Mouse (Mus musculus) frontal cortex, postnatal 10 days (tissue): Measurements from ENCODE around the gene Nploc4.
"Not testable (repeated sequence)": the region's sequence is repeated elsewhere in the genome, so short reads cannot be mapped to it uniquely, and the experiment has no call there.

ENCODE experiments used
- DNase-seq, 2 experiments: peaks; one replicate each; pipeline ENCODE4 v3.0.0; 2022; ENCODE audit warnings: low spot score in 2 of 2, mixed read lengths in 1 of 2

Nploc4 gene

DNA sequence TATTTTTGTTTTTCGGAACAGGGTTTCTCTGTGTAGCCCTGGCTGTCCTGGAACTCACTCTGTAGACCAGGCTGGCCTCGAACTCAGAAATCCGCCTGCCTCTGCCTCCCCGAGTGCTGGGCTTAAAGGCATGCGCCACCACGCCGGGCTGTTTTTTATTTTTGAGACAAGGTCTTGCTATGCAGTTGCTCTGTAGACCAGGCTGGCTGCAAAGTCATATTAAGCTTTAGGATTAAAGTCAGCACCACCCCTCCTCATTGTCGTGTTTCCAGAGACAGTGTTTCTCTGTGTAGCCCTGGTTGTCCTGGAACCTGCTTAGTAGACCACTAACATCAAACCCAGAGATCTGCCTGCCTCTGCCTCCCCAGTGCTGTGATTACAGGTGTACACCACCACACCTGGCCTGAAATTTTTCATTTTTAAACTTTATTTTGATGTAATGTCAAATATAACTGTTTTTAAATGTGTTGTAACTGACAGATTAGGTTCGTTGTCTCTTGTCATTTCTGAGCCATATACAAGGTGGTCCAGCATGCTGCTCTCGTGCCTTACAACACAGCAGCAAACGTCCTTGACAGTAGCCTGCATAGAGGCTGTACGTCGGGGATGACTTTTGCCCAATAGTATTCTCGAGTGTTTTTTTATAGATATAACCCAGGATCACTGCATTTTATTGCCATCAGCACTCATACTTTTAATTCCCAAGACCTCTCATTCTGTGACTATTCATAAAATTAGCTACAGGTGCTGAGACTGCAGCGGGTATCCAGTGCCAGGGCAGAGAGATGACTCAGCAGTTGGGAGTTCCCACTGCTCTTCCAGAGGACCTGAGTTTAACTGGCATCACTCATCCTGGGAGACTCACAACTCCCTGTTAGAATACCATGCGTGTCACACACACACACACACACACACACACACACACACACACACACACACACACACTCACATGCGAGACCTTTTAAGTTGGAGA, 82.9 kb downstream of the Nploc4 start:
- DNase-seq, result peak in 1 of 2 experiments; percentile 6

DNA sequence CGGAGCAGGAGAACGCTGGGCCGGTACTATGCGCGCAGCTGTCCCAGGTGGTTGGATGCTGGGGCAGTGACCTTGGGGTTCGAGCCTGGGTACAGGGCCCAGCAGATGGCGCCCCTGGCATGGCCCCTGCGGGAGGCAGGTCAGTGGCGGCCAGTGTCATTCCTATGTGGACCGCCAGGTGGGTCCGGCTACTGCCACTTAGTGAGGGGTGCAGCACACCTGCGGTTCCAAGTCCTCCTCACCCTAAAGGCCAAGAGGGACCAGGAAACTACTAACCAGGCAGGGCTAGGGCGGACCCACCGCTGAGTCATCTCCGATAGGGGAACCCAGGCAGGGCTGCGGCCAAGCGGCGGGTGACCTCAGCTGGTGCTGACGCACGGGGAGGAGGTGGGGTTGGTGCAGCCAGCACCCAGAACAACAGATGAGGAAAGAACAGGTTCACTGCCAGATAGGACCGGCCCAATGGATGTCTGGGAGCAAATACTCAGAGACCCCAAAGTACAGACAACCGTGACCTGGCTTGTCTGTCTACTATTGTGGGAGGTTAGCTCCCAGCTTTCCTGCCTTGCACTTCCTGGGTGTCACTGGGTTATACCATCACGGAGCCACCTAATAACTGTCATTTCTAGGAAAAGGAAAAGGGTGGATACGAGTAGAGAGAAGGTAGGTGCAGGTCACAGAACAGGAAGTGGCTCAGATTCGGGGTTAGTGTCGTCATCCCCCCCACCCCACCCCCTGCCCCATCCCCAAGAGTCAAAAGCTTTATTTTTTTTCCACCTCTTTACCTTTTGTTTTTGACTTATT, 83.8 kb downstream of the Nploc4 start:
- DNase-seq, result peak; percentile 53 to 59

DNA sequence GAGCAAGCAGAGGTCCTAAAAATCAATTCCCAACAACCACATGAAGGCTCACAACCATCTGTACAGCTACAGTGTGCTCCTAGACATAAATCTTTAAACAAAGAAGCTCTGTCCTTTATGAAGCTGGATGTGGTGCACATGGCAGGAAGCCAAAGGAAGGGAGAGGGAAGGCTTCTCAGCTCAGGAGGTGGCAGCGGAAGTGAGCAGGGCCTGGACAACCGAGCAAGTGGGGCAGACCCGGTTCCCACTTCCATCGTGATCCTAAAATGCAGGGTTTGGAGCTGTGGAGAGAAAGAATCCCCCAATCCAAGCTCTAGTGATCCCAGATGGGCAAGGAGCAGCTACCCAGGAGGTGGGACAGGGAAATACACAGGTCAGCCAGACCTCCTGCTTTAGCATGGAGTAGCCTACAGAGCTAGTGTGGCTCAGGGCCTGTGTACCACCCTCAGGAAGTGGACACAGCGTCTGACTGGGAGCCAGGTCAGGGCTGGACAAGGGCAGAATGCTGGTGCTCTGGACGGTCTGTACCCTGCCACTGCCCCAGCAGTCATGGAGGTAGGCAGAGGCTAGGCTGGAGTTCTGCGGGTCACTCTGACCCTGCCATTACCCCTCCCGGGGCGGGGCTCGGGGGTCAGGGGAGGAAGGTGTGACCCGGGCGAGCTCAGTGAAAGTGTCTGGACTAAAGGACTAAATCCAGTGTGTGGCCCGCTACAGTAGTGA, 84.8 kb downstream of the Nploc4 start:
- peak; percentile 11 to 26 for DNase-seq

DNA sequence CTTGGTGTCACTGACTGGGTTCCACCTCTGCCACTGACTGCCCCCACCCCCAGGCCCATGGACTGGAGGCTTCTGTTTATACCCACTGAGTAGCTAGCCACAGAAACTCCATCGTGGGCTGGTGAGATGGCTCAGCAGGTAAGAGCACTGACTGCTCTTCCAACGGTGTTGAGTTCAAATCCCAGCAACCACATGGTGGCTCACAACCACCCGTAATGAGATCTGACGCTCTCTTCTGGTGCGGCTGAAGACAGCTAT, 85.5 kb downstream of the Nploc4 start:
- DNase-seq, result peak in 1 of 2 experiments; percentile 11

DNA sequence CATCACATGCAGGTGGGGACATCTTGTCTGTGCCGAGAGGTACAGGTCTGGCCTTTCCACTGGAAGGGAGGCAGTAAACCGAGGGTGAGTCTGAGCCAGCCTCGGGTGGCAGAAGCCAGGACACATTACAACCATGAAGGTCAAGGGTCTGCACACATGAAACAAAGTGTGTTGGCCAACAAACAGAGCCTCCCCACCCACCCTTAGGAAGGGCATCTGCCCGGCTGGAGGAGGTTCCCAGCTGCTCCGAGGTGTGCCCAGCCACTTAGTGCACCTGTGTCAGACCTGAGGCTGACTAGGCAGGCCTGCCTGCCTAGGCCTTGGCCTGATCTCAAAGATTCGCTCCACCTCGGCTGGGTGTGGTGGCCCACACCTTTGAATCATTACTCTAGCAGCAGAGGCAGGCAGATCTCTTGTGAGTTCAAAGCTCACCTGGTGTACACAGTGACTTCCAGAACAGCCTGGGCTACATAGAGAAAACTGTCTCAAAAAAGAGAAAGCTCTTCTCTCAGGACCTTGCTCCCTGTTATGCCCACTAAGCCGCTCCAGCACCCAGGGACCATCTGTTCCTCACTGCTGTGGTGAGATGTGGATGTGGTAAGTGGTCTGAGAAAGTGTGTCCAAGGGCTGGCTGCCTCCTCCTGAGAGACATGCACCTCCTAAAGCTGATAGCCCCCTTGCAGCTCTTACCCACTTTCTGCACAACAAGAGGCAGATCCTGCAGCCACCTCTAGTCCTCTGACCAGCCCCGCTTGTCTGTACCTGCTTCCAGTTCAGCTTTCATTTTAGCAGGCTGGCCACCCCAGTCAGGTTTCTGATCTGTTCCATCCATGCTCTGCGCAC, 86.0 kb downstream of the Nploc4 start:
- DNase-seq, result peak; percentile 16 to 25

DNA sequence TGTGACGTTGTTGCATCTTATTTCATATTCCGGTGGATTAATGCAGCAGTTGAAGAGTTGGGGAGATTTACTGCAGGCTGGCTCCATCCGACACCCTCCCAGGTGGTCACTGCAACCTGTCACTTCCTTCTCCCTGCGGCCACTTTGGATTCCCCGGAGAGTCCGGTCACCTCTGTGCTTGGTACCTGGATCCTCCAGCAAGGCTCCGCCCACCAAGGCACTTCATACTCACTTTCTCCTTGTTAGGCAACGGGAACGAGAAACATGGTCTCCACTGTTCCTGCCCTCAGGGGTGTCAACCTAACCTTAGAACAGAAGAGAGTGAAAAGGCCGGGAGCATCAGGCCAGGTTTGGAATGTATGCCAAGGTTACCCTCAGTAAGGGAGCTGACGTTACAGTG, 86.8 kb downstream of the Nploc4 start:
- peak; percentile 35 to 36 for DNase-seq

DNA sequence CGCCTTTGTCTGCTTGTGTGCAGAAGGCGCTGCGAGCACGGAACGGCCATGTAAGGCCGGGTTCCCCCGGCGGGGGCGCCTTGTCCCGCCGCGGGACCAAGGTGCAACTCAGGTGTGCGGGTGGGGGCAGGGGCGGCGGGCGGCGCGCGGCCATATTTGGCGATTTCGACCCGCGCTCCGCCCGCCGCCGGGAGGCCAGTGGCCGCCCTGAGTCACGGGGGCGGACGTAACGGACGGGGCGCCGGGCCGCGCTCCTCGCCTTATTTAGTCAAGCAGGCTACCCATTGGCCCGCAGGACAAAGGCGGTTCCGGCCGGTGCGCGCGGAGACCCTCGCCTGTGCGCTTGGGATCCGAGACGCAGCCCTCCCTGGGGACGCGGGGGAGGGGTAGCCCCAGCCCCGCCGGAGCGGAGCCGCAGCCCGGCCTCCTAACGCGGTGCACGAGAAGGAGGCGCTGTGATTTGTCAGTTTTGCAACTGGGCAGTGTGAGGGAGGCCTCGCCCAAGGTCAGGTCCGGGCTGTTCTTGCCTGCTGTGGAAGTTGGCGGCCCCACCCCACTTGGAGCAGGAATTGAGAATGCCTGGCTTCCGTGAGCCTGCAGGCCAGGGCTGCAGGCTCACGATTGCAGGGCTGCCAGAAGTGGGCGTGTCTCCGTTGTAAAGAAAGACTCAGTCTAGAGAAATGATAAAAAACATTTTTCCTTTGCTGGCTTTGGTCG, 87.4 kb downstream of the Nploc4 start:
- peak; percentile 80 for DNase-seq

DNA sequence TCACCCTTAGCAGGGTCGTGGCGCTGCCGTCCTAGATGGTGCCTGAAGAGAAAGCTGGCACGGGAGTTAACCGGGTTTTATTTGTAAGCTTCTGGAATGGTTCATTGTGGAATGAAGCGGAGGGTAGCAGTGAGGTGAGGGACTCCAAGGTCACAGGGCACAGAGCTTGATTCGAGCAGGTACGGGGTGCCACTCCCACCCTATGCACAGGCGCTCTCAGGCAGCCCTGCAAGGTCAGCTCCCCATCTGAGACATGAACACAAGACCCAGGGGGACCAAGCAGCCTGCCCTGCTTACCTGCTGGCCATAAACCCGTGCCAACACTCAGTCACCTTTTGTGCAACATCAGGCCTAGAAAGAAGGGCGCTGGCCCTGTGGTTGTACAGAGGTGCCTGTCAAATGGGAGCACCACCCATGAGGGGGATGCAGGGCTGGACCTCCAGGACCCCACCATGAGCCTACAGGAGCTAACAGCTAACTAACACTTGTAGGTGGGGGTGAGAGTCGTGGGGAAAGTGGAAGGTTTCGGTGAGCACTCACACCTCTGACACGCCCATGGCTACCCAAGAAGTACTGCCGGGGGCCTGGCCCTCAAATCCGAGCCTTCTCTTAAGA, 88.0 kb downstream of the Nploc4 start:
- DNase-seq, result peak; percentile 48 to 63

DNA sequence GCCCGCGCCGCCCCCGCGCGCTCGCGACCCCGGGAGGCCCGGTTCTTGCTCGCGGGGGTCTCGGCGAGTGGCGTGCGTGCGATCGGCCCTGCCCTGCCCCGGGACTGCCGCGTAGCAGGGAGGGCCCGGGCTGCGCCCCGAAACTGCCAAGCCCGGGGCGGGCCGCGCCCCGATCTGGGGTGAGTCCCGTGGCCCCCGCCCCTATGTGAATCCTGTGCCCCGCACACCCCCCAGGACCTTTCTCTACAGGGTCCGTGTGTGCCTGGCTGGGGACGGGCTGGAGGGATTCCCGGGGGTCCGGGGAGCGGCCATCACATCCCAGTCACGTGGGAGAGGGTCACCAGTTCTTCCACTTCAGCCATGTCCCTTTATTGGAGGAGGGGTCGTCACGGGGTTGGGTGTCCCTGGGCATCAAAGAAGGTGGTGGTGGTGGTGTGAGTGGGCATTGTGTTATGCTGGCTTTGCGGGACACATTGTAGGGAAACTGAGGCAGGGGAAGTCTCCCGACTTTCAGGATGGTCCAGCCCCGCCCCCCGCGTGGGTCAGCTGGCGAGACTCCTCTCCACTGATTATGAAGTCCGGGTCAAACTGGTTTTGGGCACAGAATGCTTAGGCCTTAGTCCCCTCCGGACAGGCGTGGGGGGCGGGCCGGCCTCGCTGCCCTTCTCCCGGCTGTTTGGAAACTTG, 88.7 kb downstream of the Nploc4 start:
- peak in 1 of 2 experiments; percentile 84 for DNase-seq

DNA sequence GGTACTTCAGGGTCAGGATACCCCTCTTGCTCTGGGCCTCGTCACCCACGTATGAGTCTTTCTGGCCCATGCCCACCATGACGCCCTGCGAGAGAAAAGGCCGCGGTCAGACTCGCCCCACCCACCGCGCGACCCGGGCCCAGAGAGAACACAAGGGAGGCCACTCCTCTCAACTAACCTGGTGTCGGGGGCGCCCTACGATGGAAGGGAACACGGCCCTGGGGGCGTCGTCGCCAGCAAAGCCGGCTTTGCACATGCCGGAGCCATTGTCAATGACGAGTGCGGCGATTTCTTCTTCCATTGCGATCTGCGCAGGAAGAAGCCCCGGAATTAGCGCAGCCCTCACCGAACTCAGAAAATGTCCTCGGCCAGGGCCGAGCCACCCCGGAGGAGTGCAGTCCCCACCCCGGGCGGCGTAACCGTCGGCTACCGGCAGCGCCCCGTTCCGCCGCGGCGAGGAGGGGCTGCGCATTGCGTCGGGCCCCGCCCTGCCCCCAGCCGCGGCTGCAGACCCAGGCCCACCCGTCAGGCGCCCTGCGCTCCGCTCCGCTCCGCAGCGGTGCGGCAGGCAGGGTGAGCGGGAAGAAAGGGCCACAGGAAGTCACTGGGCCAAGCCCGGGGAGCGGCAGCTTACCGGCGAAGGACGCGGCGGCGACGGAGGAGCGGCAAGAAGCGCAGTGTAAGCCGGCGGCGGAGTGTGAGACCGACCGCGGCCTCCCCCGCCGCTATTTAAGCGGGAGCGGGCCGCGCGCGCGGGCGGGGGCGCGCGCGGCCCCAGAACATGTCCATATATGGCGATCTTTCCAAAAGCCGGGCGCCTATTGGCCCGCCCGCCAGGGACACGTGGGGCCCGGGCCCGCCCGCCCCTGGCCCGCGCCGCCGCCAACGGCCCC, 89.5 kb downstream of the Nploc4 start, which contains the start of gene Actg1:
Gene Actg1, minus strand, starts transcription at position 752 of the 893 bp plus-strand sequence.
- DNase-seq, result peak; percentile 35 to 85

DNA sequence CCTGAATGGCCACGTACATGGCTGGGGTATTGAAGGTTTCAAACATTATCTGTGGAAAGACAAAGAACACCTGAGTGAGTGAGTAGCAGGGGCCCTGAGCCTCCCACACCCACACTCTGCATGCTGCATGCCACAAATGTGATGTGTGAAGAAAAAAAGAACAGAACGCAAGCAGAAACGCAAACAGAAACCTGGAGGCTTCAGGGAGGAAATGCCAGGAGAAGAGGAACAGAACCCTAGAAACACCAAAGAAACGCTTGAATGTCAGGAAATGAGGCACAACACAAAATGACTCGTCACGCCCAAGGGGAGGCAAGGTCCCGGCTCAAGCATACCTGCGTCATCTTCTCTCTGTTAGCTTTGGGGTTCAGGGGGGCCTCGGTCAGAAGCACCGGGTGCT, 90.2 kb downstream of the Nploc4 start:
- peak; percentile 17 to 18 for DNase-seq

DNA sequence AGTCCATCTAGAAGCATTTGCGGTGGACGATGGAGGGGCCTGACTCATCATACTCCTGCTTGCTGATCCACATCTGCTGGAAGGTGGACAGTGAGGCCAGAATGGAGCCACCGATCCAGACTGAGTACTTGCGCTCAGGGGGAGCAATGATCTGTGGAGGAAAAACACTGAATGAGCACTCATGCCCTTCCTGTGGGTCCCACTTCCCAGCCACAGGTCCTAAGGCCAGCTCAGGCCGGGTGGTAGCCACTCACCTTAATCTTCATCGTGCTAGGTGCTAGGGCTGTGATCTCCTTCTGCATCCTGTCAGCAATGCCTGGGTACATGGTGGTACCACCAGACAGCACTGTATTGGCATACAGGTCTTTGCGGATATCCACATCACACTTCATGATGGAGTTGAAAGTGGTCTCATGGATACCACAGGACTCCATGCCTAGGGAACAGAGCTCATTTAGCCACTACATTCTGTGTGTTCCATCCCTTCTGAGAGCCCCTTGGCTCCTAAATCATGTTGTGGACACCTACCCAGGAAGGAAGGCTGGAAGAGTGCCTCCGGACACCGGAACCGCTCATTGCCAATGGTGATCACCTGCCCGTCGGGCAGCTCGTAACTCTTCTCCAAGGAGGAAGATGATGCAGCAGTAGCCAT, 91.0 kb downstream of the Nploc4 start:
- not testable (repeated sequence) for DNase-seq

DNA sequence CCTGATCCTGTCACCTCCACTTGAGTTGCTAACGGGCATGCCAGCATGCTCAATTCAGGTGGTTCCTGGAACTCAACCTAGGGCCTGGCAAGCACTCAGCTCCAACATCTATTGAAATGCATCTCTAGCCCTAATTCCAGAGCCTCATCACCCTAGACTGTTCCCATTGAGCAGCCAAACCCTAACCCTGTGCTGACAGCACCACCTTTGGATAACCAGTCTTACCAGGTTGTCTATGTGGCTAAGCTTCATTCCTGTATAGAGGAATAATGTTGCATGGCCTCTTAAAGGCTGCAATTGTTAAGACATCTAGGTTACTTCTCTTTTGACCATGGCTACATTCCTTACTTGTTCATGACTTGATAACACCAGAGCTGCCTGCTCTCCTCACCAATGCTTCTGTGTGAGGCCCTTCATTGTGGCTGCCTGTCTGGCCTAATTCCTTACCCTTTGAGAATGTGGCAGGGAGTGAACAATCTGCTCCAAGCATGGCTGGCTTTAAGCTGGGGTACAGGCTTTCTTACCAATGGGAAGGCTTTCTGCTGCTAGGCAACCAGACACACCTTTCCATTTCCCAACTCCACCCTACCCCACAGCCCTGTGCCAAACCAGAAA, 92.3 kb downstream of the Nploc4 start:
- DNase-seq, result no peak

DNA sequence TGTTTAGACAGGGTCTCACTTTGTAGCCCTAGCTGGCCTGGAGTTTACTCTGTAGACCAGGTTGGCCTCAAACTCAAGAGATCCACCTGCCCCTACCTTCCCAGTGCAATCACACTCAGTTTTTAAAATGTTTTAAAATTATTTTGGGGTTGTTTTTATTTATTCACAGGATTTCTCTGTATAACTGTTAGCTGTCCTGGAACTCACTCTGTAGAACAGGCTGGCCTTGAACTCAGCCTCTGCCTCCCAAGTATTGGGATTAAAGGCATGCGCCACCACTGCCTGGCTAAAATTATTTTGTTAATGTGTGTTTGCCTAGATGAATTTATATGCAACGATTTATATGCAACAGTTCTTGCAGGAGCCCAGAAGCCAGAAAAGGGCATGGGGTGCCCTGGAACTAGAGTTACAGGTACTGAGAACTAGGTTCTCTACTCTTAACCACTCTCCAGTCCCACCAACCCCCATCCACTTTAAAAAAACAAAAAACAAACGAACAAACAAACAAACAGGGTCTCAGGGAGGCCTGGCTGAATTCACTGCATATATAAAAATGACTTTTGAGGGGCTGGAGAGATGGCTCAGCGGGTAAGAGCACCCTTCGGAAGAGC, 93.1 kb downstream of the Nploc4 start:
- no peak for DNase-seq

DNA sequence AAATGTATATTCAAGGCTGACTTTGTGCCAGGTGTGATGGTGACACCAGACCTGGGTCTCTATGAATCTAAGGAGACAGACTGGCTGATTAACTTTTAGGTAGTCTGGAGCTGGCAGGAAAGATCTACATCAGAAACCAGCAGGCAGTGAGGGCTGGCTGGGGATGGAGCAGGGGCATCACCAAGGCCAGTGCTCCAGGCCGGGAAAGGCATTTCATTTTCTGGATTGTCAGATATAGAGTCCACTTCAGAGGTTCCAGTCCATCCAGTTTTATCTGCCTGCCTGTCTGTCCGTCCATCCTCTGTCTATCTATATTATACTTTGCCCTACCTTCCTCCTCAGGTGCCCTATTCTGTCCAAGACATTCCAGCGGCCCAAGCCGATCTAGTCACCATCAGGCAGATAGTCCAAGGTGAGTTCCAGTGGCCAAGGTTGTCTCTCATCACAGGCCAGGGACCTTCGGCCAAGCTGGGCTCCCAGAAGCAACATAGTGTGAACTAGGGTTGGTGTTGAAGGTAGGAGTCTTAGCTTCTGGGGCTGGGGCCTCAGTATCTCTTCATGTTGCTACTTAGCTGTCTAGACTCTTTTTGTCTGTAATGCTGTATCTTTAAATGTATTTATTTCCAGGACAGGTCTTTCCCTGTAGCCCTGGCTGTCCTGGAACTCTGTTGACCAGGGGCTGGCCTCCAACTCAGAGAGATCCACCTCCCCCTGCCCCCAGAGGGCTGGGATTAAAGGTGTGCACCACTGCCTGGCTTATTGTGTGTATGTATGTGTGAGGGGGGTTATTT, 93.8 kb downstream of the Nploc4 start:
- no peak for DNase-seq

DNA sequence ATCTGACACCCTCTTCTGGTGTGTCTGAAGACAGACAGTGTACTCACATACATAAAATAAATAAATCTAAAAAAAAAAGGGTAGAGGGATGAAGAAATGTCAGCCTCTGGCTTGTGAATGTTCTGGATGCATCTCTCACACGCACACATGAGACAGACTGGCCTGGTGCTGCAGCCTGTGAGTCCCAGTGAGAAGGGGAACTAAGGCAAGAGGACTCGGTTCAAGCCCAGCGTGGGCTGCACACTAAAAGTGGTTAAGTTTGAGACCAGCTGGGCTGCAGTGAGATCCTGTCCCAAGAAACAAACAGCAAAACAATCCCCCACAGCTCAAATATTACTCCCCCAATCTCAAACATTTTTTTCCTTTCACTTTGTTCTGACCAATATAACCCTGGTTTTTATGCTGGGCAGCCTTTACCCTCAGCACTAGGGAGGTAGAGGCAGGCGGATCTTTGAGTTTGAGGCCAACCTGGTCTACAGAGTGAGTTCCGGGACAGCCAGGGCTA, 94.8 kb downstream of the Nploc4 start:
- DNase-seq, result no peak
